Mouse (Mus musculus) erythroblast, embryonic 14.5 days (primary cell): ENCODE data around the gene Cds1.

ENCODE experiments used
- GATA1 ChIP-seq: IDR thresholded peaks from 2 replicates; pipeline ENCODE4 v1.6.1; 2012; ENCODE audit warnings: low read length, inconsistent platforms, mixed read lengths
- TAL1 ChIP-seq: IDR thresholded peaks from 3 replicates; pipeline ENCODE4 v1.6.1; 2012; ENCODE audit warnings: low read length, inconsistent platforms, mixed read lengths

DNA sequence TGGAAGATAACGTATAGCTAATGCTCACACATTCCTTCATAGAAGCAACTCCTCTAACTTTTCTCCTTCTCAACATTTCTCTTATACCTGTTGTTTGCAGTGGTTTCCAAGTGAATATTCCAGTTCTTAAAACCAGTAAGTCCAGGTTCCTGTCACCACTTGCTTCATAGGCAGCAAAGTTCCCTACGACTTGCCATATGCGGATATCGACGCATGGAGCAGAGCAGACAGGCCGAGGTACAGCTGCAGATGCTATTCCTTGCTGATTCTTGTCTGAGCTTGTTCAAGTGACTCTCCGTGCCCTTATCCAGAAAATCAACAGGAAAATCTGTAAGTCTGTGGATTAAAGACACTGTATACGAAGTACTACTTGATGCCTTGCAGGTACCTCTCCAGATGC, 22.5 kb upstream of the Cds1 start:
- no peak for TF ChIP-seq GATA1
- no peak for TF ChIP-seq TAL1
